Mouse (Mus musculus) hindbrain, embryonic 16.5 days (tissue): ENCODE measurements around the gene Prss48. TPM values are rescaled to one million over a fixed set of nuclear protein-coding genes. Genes with fewer than 3 reads are reported as not detected.

Experiments
- ATAC-seq: fragments of 200-750 bp; cut with Nextera tagmentation; 2 replicates; pipeline ENCODE4 v1.8.0; 2017; ENCODE audit warnings: moderate TSS enrichment, moderate library complexity
- H3K27ac ChIP-seq: fragments of 300-500 bp; sonication (generic); 2 replicates; pipeline ENCODE4 v1.5.1; 2014; ENCODE audit warnings: low read depth, mild to moderate bottlenecking, control low read depth, low read length, moderate library complexity
- H3K27me3 ChIP-seq: fragments of 300-500 bp; sonication (generic); replicated peaks from 2 replicates; pipeline ENCODE4 v1.6.1; 2014; ENCODE audit warnings: low read length; ENCODE audit not compliant: control insufficient read depth, insufficient read depth
- H3K36me3 ChIP-seq: fragments of 300-500 bp; sonication (generic); 2 replicates; pipeline ENCODE4 v1.6.1; 2014; ENCODE audit warnings: mild to moderate bottlenecking, low read length, moderate library complexity, mixed read lengths; ENCODE audit not compliant: control insufficient read depth, insufficient read depth
- H3K4me1 ChIP-seq: fragments of 300-500 bp; sonication (generic); 2 replicates; pipeline ENCODE4 v1.6.1; 2014; ENCODE audit warnings: low read depth, low read length; ENCODE audit not compliant: control insufficient read depth, insufficient read depth
- H3K4me2 ChIP-seq: fragments of 300-500 bp; sonication (generic); 2 replicates; pipeline ENCODE4 v1.6.1; 2014; ENCODE audit warnings: mild to moderate bottlenecking, low read length, control low read depth, moderate library complexity
- H3K4me3 ChIP-seq: fragments of 300-500 bp; sonication (generic); 2 replicates; pipeline ENCODE4 v1.5.1; 2014; ENCODE audit warnings: mild to moderate bottlenecking, low read length, control low read depth, moderate library complexity
- H3K9ac ChIP-seq: fragments of 300-500 bp; sonication (generic); 2 replicates; pipeline ENCODE4 v1.6.1; 2014; ENCODE audit warnings: low read depth, mild to moderate bottlenecking, control low read depth, low read length, moderate library complexity
- H3K9me3 ChIP-seq: fragments of 300-500 bp; sonication (generic); 2 replicates; pipeline ENCODE4 v1.6.1; 2014; ENCODE audit warnings: mild to moderate bottlenecking, low read length, moderate library complexity; ENCODE audit not compliant: control insufficient read depth
- WGBS: fragments of 180-500 bp; shearing (Covaris S2); extraction: QIAGEN DNeasy Blood & Tissue Kit; methylation state at CpG from one replicate; pipeline ENCODE4 v1.1.7; 2014; 5-methylcytosine and 5-hydroxymethylcytosine counted together
- polyA plus RNA-seq: library from polyadenylated mRNA; unstranded; fragments of >200 nt; fragmentation: Nextera tagmentation; extraction: Ambion mirVana; gene quantifications from 2 replicates; pipeline ENCODE4 v1.2.1, GENCODE M21; 2015

Prss48 gene
- polyA plus RNA-seq, 1 experiment from 2014 or later, result not detected

GRCm38 (mm10) chr3:86028658-86029375 is 26.5 kb upstream of the Prss48 start:
- no peaks in the 10 kb centered on the region for H3K4me1 ChIP-seq
- H3K27ac ChIP-seq, result no peak overlapping the region
- no peak overlapping the region for H3K9ac ChIP-seq
- H3K4me3 ChIP-seq, result no peak overlapping the region
- 88% methylated on average over 15 of the region's 15 CpGs for WGBS
- no peak for ATAC-seq
- no peaks in the 10 kb centered on the region for H3K36me3 ChIP-seq
- no peaks in the 10 kb centered on the region for H3K27me3 ChIP-seq
- H3K4me2 ChIP-seq, result no peak overlapping the region
- no peaks in the 10 kb centered on the region for H3K9me3 ChIP-seq

GRCm38 (mm10) chr3:86025341-86026137 is 23.2 kb upstream of the Prss48 start:
- Histone ChIP-seq H3K9me3 (no peaks in the 10 kb centered on the region), H3K36me3 (no peaks in the 10 kb centered on the region), H3K4me2 (no peak overlapping the region), H3K4me1 (no peaks in the 10 kb centered on the region), H3K27ac (no peak overlapping the region), H3K4me3 (no peak overlapping the region), H3K27me3 (no peaks in the 10 kb centered on the region), H3K9ac (no peak overlapping the region)
- WGBS, result 94% methylated on average over 20 of the region's 20 CpGs
- ATAC-seq, result no peak

DNA sequence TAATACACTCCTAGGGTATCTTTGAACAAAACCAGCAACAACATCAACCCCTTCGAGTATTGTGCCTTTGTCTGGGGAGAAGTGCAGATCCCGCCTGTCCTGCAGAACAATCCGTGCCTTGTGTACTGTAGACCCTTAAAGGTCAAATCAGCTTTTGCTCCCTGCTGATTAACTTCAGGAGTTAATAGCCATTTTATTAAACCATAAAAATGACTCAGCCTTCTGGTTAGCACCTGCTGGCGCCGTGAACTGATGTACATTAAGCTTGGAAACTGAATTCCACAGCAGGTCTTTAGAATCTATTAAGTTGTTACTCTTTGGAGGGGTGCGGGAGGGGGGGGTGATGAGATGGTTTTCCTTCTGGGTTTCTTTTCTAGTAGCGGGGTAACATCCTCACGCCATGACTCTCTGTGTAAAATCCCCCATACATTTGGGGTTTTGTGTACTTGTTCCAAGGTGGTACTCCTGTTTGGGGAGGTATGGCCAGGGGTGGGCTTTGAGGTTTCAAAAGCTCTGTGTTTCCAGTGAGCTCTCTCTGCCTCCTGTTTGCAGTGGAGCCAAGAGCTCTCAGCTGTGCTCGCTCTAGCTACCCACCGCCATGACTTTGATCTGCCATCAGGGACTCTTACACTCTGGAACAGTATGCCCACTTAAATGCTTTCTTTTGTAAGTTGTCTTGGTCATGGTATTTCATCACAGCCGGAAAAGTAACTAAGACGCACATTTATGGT is 21.9 kb upstream of the Prss48 start:
- no peak overlapping the region for H3K27ac ChIP-seq
- no peaks in the 10 kb centered on the region for H3K4me1 ChIP-seq
- no peak overlapping the region for H3K4me2 ChIP-seq
- H3K36me3 ChIP-seq, result no peaks in the 10 kb centered on the region
- whole genome bisulfite sequencing, result 83% methylated on average over 12 of the region's 12 CpGs
- H3K4me3 ChIP-seq, result no peak overlapping the region
- no peak overlapping the region for H3K9ac ChIP-seq
- H3K9me3 ChIP-seq, result no peaks in the 10 kb centered on the region
- no peaks in the 10 kb centered on the region for H3K27me3 ChIP-seq
- ATAC-seq, result no peak

- no peak for ATAC-seq
- WGBS, result 65% methylated on average over 4 of the region's 4 CpGs
- Histone ChIP-seq H3K4me1 (no peaks in the 10 kb centered on the region), H3K9me3 (no peaks in the 10 kb centered on the region), H3K9ac (no peak overlapping the region), H3K27ac (no peak overlapping the region), H3K4me2 (no peak overlapping the region), H3K4me3 (no peak overlapping the region), H3K27me3 (no peaks in the 10 kb centered on the region), H3K36me3 (no peaks in the 10 kb centered on the region)
Observed at GRCm38 (mm10) chr3:86021651-86022050, 19.4 kb upstream of the Prss48 start.

DNA sequence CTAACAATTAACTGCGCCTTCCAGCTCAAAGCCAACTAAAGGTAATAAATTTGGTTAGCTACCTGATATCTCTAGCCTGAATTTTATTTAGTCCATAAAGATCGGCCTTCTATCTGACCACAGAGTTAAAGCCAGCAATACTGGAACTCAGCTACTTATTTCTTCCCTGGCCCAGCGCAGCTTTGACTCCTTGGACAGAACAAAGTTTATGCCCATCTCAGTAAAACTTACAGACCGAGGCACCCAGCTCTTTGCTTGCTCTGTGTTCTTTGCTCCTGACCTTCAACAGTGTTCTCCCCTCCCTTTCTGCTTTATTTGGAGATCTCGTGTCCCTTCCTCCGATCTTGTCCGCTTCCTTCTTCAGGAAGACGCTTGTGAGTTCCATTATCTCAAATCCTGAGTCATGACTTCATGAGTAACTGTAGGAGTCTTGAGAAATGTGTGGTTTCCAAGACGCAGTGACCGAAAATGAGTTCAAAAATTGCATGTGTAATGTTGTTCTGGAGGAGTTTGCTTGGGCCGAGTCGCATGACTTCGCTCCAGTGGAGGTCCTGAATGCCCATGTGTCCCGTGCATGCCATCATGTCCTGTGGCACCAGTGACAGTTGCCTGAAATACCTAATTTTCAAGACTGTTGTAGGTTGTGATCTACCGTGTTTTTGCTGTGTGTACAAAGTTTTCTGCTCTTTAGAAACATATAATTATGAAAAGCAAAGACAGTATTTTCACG is 18.8 kb upstream of the Prss48 start:
- no peak overlapping the region for H3K4me3 ChIP-seq
- no peaks in the 10 kb centered on the region for H3K36me3 ChIP-seq
- WGBS, result 95% methylated on average over 16 of the region's 16 CpGs
- no peak overlapping the region for H3K9ac ChIP-seq
- H3K9me3 ChIP-seq, result no peaks in the 10 kb centered on the region
- no peak overlapping the region for H3K4me2 ChIP-seq
- ATAC-seq, result no peak
- H3K27me3 ChIP-seq, result no peaks in the 10 kb centered on the region
- no peaks in the 10 kb centered on the region for H3K4me1 ChIP-seq
- no peak overlapping the region for H3K27ac ChIP-seq

DNA sequence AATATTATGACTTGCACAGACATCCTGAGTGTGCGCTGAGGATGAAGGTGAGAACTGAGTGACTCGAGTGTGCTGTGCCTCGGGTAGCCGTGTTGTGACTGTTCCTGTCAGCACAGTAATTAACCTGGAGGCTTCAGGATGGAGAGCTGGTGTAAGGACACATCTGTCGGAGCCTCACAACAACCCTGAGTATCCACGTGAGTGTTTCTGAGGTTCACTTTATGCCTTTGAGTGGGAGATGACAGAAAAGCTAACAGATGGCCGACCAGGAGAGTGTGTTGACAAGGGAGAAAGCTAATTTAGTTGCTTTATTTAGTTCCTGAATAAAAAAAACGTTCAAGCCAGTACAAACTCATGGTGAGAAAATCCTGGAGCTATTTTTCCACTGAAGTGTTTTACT is 15.2 kb upstream of the Prss48 start:
- WGBS, result 70% methylated on average over 8 of the region's 8 CpGs
- H3K4me2 ChIP-seq, result no peak overlapping the region
- no peak overlapping the region for H3K27ac ChIP-seq
- no peaks in the 10 kb centered on the region for H3K9me3 ChIP-seq
- no peak for ATAC-seq
- no peaks in the 10 kb centered on the region for H3K36me3 ChIP-seq
- H3K9ac ChIP-seq, result no peak overlapping the region
- H3K4me3 ChIP-seq, result no peak overlapping the region
- H3K4me1 ChIP-seq, result no peaks in the 10 kb centered on the region
- no peaks in the 10 kb centered on the region for H3K27me3 ChIP-seq

DNA sequence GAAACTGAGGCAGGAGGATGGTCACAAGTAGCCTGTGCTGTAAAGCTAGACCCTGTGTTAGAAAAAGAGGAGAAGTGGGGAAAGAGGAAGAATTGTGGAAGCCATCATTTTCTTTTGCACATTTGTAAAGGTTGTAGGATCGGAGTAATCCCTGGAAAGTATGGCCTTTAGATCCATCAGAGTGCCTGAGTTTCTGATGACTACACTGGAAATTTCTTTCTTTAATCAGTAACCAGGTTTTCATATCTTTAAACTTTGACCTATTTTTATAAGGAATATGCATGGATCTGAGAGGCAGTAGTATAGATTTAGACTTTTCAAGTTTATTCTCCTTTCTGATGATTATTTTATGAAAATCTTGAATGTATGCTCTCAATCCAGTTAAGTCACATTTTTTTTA is 14.7 kb upstream of the Prss48 start:
- H3K9me3 ChIP-seq, result no peaks in the 10 kb centered on the region
- no peaks in the 10 kb centered on the region for H3K27me3 ChIP-seq
- H3K4me3 ChIP-seq, result no peak overlapping the region
- H3K27ac ChIP-seq, result no peak overlapping the region
- H3K9ac ChIP-seq, result no peak overlapping the region
- H3K36me3 ChIP-seq, result no peaks in the 10 kb centered on the region
- H3K4me1 ChIP-seq, result no peaks in the 10 kb centered on the region
- no peak overlapping the region for H3K4me2 ChIP-seq
- WGBS, result 91% methylated on average over 1 of the region's 1 CpGs
- ATAC-seq, result no peak

DNA sequence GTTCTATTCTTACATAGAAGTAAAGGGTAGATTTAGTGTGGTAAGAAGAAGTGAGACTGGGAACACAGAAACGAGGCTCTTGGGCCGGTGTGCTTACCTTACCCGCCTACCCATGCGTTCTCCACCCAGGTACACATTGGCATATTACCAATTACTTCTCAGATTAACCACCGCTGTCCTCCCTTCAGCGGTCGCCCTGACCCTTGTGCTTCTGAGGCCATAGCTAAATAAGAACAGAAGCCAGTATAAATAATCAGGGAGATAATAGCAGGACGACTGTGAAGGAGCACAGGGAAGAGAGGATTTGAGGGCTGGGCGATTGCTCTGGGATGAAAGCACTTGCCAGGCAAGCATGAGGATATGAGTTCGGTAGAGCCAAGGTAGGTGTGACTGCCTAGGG is 11.5 kb upstream of the Prss48 start:
- 85% methylated on average over 10 of the region's 10 CpGs for WGBS
- Histone ChIP-seq H3K27ac (no peak overlapping the region), H3K9ac (no peak overlapping the region), H3K36me3 (no peaks in the 10 kb centered on the region), H3K4me3 (no peak overlapping the region), H3K9me3 (no peaks in the 10 kb centered on the region), H3K4me1 (no peaks in the 10 kb centered on the region), H3K27me3 (no peaks in the 10 kb centered on the region), H3K4me2 (no peak overlapping the region)
- no peak for ATAC-seq
